Mouse (Mus musculus): ENCODE measurements around the gene Evi2b. TPM values are rescaled to one million over a fixed set of nuclear protein-coding genes. Genes with fewer than 3 reads are reported as not detected.

The Evi2b gene
- total and polyA plus RNA-seq, 3 experiments: 12.0 to 105 (median 40.5) TPM

GRCm38 (mm10) chr11:79533950-79534690 lies 10.6 kb upstream of the Evi2b start:
- Histone ChIP-seq H3K27me3 (replicated peaks) (no peaks in the 10 kb centered on the region), H3K4me2 (ENCODE audit: insufficient read depth, low read depth, poor library complexity, severe bottlenecking) (no peak overlapping the region), H3K4me1 (ENCODE audit: control insufficient read depth in 1 of 2, insufficient read depth in 2 of 2) (peaks cover 5 to 39% of the 10 kb centered on the region in 2 experiments; a peak in 3 of 4 replicates), H3K27ac (ENCODE audit: insufficient read depth, low read depth) (no peak overlapping the region), H3K9me3 (replicated peaks; ENCODE audit: low read length) (no peaks in the 10 kb centered on the region), H3K36me3 (replicated peaks in 1 of 2; ENCODE audit: control insufficient read depth in 1 of 2, insufficient read depth in 1 of 2, low read length in 1 of 2) (peaks cover 4 to 49% of the 10 kb centered on the region in 2 experiments), H3K9ac (ENCODE audit: insufficient read depth, low read depth) (no peak overlapping the region), H3K4me3 (replicated peaks in 1 of 3; ENCODE audit: low read depth in 2 of 3, low read length in 2 of 3, poor library complexity in 1 of 3) (no peak overlapping the region), H3K79me2 (replicated peaks; ENCODE audit: control insufficient read depth, extremely low read depth, insufficient read depth, poor library complexity, severe bottlenecking) (peaks cover 7% of the 10 kb centered on the region)
- TF ChIP-seq IRF4 (IDR thresholded peaks at IDR 0.05; ENCODE audit: low read depth, low read length) (no peak), MAFK (IDR thresholded peaks at IDR 0.05; ENCODE audit: insufficient replicate concordance, low read length) (no peak), POLR2AphosphoS2 (IDR thresholded peaks at IDR 0.05; ENCODE audit: low read depth, low read length) (no peak), USF1 (IDR thresholded peaks at IDR 0.05; ENCODE audit: low read depth, low read length) (no peak), RAD21 (IDR thresholded peaks at IDR 0.05; ENCODE audit: low read depth, low read length) (no peak), HCFC1 (IDR thresholded peaks at IDR 0.05; ENCODE audit: low read depth, low read length) (no peak), POLR2A (IDR thresholded peaks at IDR 0.05; ENCODE audit: low read depth, low read length) (no peak), GABPA (IDR thresholded peaks at IDR 0.05; ENCODE audit: insufficient replicate concordance, low read depth, low read length) (no peak), MAZ (IDR thresholded peaks at IDR 0.05; ENCODE audit: low read depth, low read length) (no peak), NRF1 (IDR thresholded peaks at IDR 0.05; ENCODE audit: low read depth, low read length) (no peak), PAX5 (IDR thresholded peaks at IDR 0.05; ENCODE audit: low read length) (no peak), NELFE (IDR thresholded peaks at IDR 0.05; ENCODE audit: low read depth, low read length) (no peak), ZNF384 (IDR thresholded peaks at IDR 0.05; ENCODE audit: low read depth, low read length) (no peak), MAX (IDR thresholded peaks at IDR 0.05; ENCODE audit: low read length) (no peak)
- no peak for DNase-seq (ENCODE audit: extremely low read depth)
- dilution Hi-C loops (cut with MboI; ENCODE audit: extremely low pct_ligation_motif_present, extremely low pct_unique_long_range_greater_than_20kb, low sequenced_read_pairs): no loop called here
- in situ Hi-C loops (cut with MboI; ENCODE audit: low pct_ligation_motif_present, low pct_unique_long_range_greater_than_20kb, low sequenced_read_pairs): no loop called here

GRCm38 (mm10) chr11:79533311-79533710 lies 9.7 kb upstream of the Evi2b start:
- Histone ChIP-seq H3K4me2 (ENCODE audit: insufficient read depth, low read depth, poor library complexity, severe bottlenecking) (no peak overlapping the region), H3K4me1 (ENCODE audit: control insufficient read depth in 1 of 2, insufficient read depth in 2 of 2) (peaks cover 5 to 39% of the 10 kb centered on the region in 2 experiments; a peak in 3 of 4 replicates), H3K36me3 (replicated peaks in 1 of 2; ENCODE audit: control insufficient read depth in 1 of 2, insufficient read depth in 1 of 2, low read length in 1 of 2) (peaks cover 4 to 44% of the 10 kb centered on the region in 2 experiments), H3K27ac (ENCODE audit: insufficient read depth, low read depth) (no peak overlapping the region), H3K27me3 (replicated peaks) (no peaks in the 10 kb centered on the region), H3K4me3 (replicated peaks in 1 of 3; ENCODE audit: low read depth in 2 of 3, low read length in 2 of 3, poor library complexity in 1 of 3) (no peak overlapping the region), H3K79me2 (replicated peaks; ENCODE audit: control insufficient read depth, extremely low read depth, insufficient read depth, poor library complexity, severe bottlenecking) (peaks cover 13% of the 10 kb centered on the region), H3K9ac (ENCODE audit: insufficient read depth, low read depth) (no peak overlapping the region), H3K9me3 (replicated peaks; ENCODE audit: low read length) (no peaks in the 10 kb centered on the region)
- no peak for DNase-seq (ENCODE audit: extremely low read depth)
- TF ChIP-seq ZC3H11A (IDR thresholded peaks at IDR 0.05; ENCODE audit: low read depth, low read length): no peak
- TF ChIP-seq MAFK (IDR thresholded peaks at IDR 0.05; ENCODE audit: insufficient replicate concordance, low read length): no peak
- no peak for TF ChIP-seq CHD2 (IDR thresholded peaks at IDR 0.05; ENCODE audit: low read length)
- TF ChIP-seq EP300 (IDR thresholded peaks at IDR 0.05; ENCODE audit: low read length): no peak
- no peak for TF ChIP-seq SIN3A (IDR thresholded peaks at IDR 0.05; ENCODE audit: low read length)
- no peak for TF ChIP-seq MXI1 (IDR thresholded peaks at IDR 0.05; ENCODE audit: low read depth, low read length)
- no peak for TF ChIP-seq MAZ (IDR thresholded peaks at IDR 0.05; ENCODE audit: low read depth, low read length)
- no peak for TF ChIP-seq CHD1 (IDR thresholded peaks at IDR 0.05; ENCODE audit: low read depth, low read length)
- no peak for TF ChIP-seq USF1 (IDR thresholded peaks at IDR 0.05; ENCODE audit: low read depth, low read length)
- no peak for TF ChIP-seq POLR2A (IDR thresholded peaks at IDR 0.05; ENCODE audit: low read depth, low read length)
- no peak for TF ChIP-seq PAX5 (IDR thresholded peaks at IDR 0.05; ENCODE audit: low read length)
- TF ChIP-seq MEF2A (IDR thresholded peaks at IDR 0.05; ENCODE audit: borderline replicate concordance, low read depth, low read length): no peak
- TF ChIP-seq HCFC1 (IDR thresholded peaks at IDR 0.05; ENCODE audit: low read depth, low read length): no peak
- TF ChIP-seq ZKSCAN1 (IDR thresholded peaks at IDR 0.05; ENCODE audit: borderline replicate concordance, low read depth, low read length): no peak
- TF ChIP-seq MYC (IDR thresholded peaks at IDR 0.05; ENCODE audit: low read depth, low read length): no peak
- TF ChIP-seq USF2 (conservative IDR thresholded peaks at IDR 0.05; ENCODE audit: low read depth, low read length): no peak
- TF ChIP-seq ETS1 (conservative IDR thresholded peaks at IDR 0.05; ENCODE audit: low read depth, low read length): no peak
- no peak for TF ChIP-seq RAD21 (IDR thresholded peaks at IDR 0.05; ENCODE audit: low read depth, low read length)
- TF ChIP-seq ZNF384 (IDR thresholded peaks at IDR 0.05; ENCODE audit: low read depth, low read length): no peak
- in situ Hi-C loops (cut with MboI; ENCODE audit: low pct_ligation_motif_present, low pct_unique_long_range_greater_than_20kb, low sequenced_read_pairs) (no loop called here), dilution Hi-C loops (cut with MboI; ENCODE audit: extremely low pct_ligation_motif_present, extremely low pct_unique_long_range_greater_than_20kb, low sequenced_read_pairs) (no loop called here)

All from CH12.LX (cell line).